Mouse (Mus musculus) hindbrain, embryonic 13.5 days (tissue): Measurements from ENCODE around the gene Jade1. TPM values are rescaled to one million over a fixed set of nuclear protein-coding genes. Genes with fewer than 3 reads are reported as not detected.

Source experiments
- ATAC-seq: fragments of 200-750 bp; cut with Nextera tagmentation; 2 replicates; pipeline ENCODE4 v1.8.0; 2017; ENCODE audit warnings: moderate TSS enrichment; ENCODE audit not compliant: low FRiP score
- H3K27ac ChIP-seq: fragments of 300-500 bp; sonication (generic); 2 replicates; pipeline ENCODE4 v1.5.1; 2015; ENCODE audit warnings: inconsistent platforms, mild to moderate bottlenecking, moderate library complexity
- H3K27me3 ChIP-seq: fragments of 300-500 bp; sonication (generic); 2 replicates; pipeline ENCODE4 v1.6.1; 2015; ENCODE audit warnings: mild to moderate bottlenecking, inconsistent platforms
- H3K36me3 ChIP-seq: fragments of 300-500 bp; sonication (generic); 2 replicates; pipeline ENCODE4 v1.6.1; 2015; ENCODE audit warnings: mild to moderate bottlenecking, inconsistent platforms
- H3K4me1 ChIP-seq: fragments of 300-500 bp; sonication (generic); replicated peaks from 2 replicates; pipeline ENCODE4 v1.6.1; 2015; ENCODE audit warnings: inconsistent platforms
- H3K4me2 ChIP-seq: fragments of 300-500 bp; sonication (generic); 2 replicates; pipeline ENCODE4 v1.6.1; 2015; ENCODE audit warnings: inconsistent platforms, mild to moderate bottlenecking, moderate library complexity
- H3K4me3 ChIP-seq: fragments of 300-500 bp; sonication (generic); 2 replicates; pipeline ENCODE4 v1.5.1; 2015; ENCODE audit warnings: mild to moderate bottlenecking, inconsistent platforms
- H3K9ac ChIP-seq: fragments of 300-500 bp; sonication (generic); 2 replicates; pipeline ENCODE4 v1.6.1; 2015; ENCODE audit warnings: mild to moderate bottlenecking, inconsistent platforms
- H3K9me3 ChIP-seq: fragments of 300-500 bp; sonication (generic); 2 replicates; pipeline ENCODE4 v1.6.1; 2016; ENCODE audit warnings: inconsistent platforms
- WGBS: fragments of 180-500 bp; shearing (Covaris S2); methylation state at CpG from one replicate; pipeline ENCODE4 v1.1.7; 2015; 5-methylcytosine and 5-hydroxymethylcytosine counted together
- polyA plus RNA-seq: library from polyadenylated mRNA; unstranded; fragments of >200 nt; fragmentation: Nextera tagmentation; extraction: Ambion mirVana; gene quantifications from 2 replicates; pipeline ENCODE4 v1.2.1, GENCODE M21; 2015

Jade1 gene
- polyA plus RNA-seq, 1 experiment from 2014 or later, result 12.4 TPM

DNA sequence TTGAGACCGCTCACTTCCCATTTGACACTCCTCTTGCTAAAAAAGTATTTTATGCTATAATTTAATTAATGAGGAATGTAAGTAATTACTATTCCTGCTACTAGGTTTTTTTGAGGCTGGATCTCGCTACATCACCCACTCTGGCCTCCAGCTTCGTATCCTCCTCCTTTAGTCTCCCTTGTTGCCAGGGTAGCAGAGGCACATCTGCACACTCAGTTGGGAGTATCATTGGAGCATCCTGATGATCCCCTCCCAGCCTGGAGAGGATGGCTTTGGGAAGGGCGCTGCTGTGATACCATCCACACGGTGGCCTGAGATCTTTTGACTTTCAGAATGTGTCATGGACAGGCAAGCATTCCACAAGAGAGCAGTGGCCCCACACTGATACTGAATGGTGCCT is 30.0 kb downstream of the Jade1 start:
- H3K9me3 ChIP-seq, result no peaks in the 10 kb centered on the region
- no peak overlapping the region for H3K4me3 ChIP-seq
- peaks cover 36% of the 10 kb centered on the region for H3K4me1 ChIP-seq
- no peak overlapping the region for H3K9ac ChIP-seq
- H3K4me2 ChIP-seq, result no peak overlapping the region
- 77% methylated on average over 5 of the region's 5 CpGs for WGBS
- 0 out of 2 replicates have a peak, but pooled peaks cover 3% of the 10 kb centered on the region for H3K36me3 ChIP-seq
- H3K27ac ChIP-seq, result no peak overlapping the region
- no peaks in the 10 kb centered on the region for H3K27me3 ChIP-seq
- no peak for ATAC-seq

DNA sequence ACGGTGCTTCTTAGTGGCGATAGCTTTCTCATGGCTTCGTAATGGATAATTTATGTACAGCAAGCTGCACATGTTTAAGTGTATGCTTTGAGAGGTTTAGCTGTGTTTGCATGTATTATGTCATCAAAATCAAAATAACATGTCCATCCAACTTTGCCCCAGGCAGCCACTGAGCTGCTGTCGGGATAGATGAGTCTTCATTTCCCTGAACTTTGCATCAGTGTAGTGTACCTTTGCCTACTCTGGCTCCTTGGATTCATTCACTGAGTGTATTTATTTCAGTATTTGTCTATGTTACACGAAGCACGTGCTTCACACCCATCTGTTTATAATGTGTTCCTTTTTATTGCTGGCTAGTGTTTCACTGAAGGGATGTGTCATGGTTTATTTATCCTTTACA is 30.8 kb downstream of the Jade1 start:
- no peak for ATAC-seq

DNA sequence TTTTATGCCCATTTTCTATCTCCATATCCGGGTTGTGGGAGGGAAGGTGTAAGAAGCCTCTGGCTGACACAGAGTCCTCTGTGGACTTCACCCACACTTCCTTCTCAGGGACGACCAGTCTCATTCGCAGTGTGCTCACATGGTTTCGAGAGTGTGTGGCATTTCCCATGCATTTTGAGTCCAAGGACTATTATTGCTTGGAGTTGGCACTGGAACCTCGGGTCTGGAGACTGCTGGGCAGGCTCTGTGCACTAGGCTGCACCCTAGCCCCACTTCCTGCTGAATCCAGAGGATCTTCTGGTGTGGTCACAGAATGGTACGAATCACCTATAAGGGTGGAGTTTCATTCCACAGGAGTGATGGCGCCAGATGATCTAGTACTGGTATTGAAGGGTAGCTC is 31.4 kb downstream of the Jade1 start:
- no peak overlapping the region for H3K4me3 ChIP-seq
- peaks cover 22% of the 10 kb centered on the region for H3K4me1 ChIP-seq
- H3K27me3 ChIP-seq, result no peaks in the 10 kb centered on the region
- 88% methylated on average over 7 of the region's 7 CpGs for WGBS
- H3K27ac ChIP-seq, result no peak overlapping the region
- H3K9me3 ChIP-seq, result no peaks in the 10 kb centered on the region
- no peak for ATAC-seq
- peaks cover 11% of the 10 kb centered on the region for H3K36me3 ChIP-seq
- no peak overlapping the region for H3K9ac ChIP-seq
- no peak overlapping the region for H3K4me2 ChIP-seq

More for the DNA sequence above, 30.8 kb downstream of the Jade1 start:
- H3K27me3 ChIP-seq, result no peaks in the 10 kb centered on the region
- WGBS, result 82% methylated on average over 6 of the region's 6 CpGs
- H3K9me3 ChIP-seq, result no peaks in the 10 kb centered on the region
- no peak overlapping the region for H3K27ac ChIP-seq
- H3K9ac ChIP-seq, result no peak overlapping the region
- 0 out of 2 replicates have a peak, but pooled peaks cover 5% of the 10 kb centered on the region for H3K36me3 ChIP-seq
- no peak overlapping the region for H3K4me2 ChIP-seq
- no peak overlapping the region for H3K4me3 ChIP-seq
- peaks cover 28% of the 10 kb centered on the region for H3K4me1 ChIP-seq

DNA sequence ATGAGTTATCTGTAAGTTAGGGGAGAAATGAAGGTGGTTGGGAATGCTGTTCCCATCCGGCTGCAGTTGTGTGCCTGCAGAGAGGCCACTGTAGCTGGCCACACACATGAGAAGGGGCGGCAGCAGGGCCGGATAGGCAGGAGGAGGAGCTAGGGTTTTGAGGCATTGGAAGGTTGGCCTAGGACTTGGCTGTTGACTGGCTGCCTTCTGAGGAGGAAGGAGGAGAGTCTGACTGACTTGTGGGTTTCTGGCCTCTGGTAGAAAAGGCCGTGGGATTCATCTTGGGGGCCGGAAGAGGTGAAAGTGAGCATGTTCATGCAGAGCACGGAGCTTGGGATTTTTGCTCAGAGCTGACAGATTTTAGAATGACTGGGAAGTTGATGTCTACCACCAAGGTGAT is 32.1 kb downstream of the Jade1 start:
- H3K4me2 ChIP-seq, result no peak overlapping the region
- peaks cover 16% of the 10 kb centered on the region for H3K4me1 ChIP-seq
- H3K9me3 ChIP-seq, result no peaks in the 10 kb centered on the region
- WGBS, result 73% methylated on average over 6 of the region's 6 CpGs
- ATAC-seq, result no peak
- H3K4me3 ChIP-seq, result no peak overlapping the region
- no peak overlapping the region for H3K9ac ChIP-seq
- H3K36me3 ChIP-seq, result peaks cover 17% of the 10 kb centered on the region
- H3K27me3 ChIP-seq, result no peaks in the 10 kb centered on the region
- no peak overlapping the region for H3K27ac ChIP-seq

DNA sequence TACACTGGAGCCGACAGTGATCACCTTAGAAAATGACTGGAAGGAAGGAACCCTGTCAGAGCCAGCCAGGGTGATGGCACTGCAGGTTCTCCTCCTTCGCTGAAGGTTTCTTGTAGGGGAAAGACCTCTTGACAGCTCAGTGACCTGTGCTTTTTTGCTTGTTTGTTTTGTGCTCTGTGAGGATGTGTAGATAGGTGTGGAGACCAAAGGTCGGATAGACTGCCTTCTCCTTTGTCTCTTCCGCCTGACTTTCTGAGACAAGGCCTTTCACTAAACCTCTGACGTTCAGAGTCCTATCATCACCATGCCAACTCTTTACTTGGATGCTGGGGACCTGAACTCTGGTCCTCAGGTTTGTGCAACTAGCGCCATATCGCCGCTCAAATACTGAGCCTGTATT is 33.0 kb downstream of the Jade1 start:
- H3K4me3 ChIP-seq, result no peak overlapping the region

DNA sequence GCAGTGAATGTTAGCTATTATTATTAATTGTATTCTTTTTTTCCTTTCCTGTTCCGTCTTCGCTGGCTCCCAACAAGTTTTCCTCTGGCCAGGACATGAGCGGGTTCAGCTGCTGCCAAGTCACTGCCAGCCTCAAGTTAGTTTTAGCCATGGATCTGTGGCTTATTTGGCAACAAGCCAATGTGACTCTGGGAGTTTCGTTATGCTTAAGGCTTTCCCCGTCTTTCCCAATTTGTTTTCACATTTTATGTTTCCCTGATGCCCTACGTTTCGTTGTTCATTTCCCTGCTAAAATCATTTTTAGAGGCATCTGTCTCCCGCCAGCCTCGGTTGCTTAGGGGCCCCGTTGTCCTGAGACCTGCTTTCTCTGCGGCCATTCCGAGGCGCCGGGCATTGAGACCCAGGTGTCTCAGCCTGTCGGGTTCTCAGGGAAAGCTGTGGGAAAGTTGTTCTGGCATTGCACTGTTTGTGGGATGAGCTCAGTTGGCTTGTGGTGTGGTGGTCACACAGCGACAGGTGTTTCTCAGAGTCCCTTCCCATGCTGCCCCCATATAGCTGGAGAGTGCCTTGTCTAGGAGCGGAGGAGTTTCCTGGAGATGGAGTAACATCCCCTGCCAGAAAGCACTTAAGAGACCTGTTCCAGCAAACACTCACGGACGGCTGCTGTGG is 33.8 kb downstream of the Jade1 start:
- peaks cover 30% of the 10 kb centered on the region for H3K36me3 ChIP-seq
- no peaks in the 10 kb centered on the region for H3K27me3 ChIP-seq
- H3K4me1 ChIP-seq, result 0 out of 2 replicates have a peak, but pooled peaks cover 3% of the 10 kb centered on the region
- H3K9me3 ChIP-seq, result no peaks in the 10 kb centered on the region
- WGBS, result 83% methylated on average over 19 of the region's 19 CpGs
- no peak overlapping the region for H3K4me3 ChIP-seq
- ATAC-seq, result no peak
- H3K9ac ChIP-seq, result no peak overlapping the region
- no peak overlapping the region for H3K4me2 ChIP-seq
- no peak overlapping the region for H3K27ac ChIP-seq

More for the DNA sequence above, 33.0 kb downstream of the Jade1 start:
- WGBS, result 74% methylated on average over 8 of the region's 8 CpGs
- H3K4me2 ChIP-seq, result no peak overlapping the region
- no peaks in the 10 kb centered on the region for H3K9me3 ChIP-seq
- peaks cover 21% of the 10 kb centered on the region for H3K36me3 ChIP-seq
- no peak overlapping the region for H3K9ac ChIP-seq
- H3K27me3 ChIP-seq, result no peaks in the 10 kb centered on the region
- no peak overlapping the region for H3K27ac ChIP-seq
- H3K4me1 ChIP-seq, result peaks cover 8% of the 10 kb centered on the region
- no peak for ATAC-seq

DNA sequence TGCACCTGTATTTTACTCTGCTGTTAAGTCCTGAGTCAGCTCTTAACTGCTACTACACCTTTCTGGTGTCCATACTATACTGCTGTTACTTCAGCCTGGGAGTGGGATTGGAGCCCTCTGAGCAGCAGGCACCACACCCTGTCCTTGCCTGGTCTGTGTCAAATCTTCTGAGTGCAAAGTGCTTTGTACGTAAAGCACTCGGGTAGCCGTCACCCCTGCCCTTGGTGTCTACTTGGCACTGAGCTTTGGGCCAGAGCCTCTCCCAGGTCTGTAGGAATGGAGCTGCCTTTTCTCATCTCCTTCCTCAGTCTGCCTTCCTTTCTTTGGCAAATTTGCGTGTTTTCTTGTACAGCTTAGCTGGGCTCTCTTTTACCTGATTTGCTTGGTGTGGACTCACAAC is 34.5 kb downstream of the Jade1 start:
- Histone ChIP-seq H3K36me3 (peaks cover 35% of the 10 kb centered on the region), H3K4me1 (0 out of 2 replicates have a peak, but pooled peaks cover 3% of the 10 kb centered on the region), H3K9me3 (no peaks in the 10 kb centered on the region), H3K4me3 (no peak overlapping the region), H3K9ac (no peak overlapping the region), H3K4me2 (no peak overlapping the region), H3K27me3 (no peaks in the 10 kb centered on the region), H3K27ac (no peak overlapping the region)
- 98% methylated on average over 4 of the region's 4 CpGs for WGBS
- ATAC-seq, result no peak

DNA sequence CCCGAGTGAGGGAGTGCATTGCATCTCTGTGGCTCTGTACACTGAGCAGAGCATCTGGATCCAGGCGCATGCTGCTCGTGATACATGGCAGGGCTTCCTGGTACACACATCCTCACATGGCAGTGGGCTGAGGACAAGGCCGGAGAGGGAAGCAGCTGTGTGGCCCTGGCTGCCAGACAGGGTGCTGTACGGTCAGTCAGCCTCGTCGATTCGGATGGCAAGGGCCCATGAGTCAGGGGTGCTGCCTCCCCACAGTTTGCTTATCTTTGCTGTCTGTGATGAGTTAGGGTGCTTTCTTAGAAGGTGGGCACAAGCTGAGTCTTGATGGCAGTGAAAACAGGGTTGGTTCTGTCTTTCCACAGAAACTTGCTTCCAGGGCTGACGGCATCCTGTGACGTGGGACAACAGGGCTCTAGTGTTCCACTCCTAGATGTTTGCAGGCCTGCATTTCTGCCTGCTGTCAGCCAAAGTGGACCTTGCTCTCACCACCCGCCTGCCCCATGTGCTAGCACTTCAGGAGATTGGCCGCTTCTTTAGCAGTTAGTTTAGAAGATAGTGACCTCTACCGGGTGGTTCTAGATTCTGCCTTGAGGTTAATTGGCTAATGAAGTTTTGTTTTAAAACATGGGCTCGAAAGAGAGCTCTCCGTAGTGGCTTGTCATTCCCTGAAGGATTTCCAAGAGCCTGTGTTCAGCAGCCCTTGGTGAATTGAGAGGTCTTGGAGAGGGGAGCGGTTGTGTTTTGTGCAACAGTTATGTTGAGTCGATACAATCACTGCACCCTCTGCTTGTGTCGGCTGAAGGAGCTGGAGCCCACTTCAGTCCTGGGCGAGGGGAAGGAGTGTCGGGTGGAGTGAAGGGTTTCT is 35.4 kb downstream of the Jade1 start:
- no peaks in the 10 kb centered on the region for H3K9me3 ChIP-seq
- H3K36me3 ChIP-seq, result peaks cover 44% of the 10 kb centered on the region
- H3K4me2 ChIP-seq, result no peak overlapping the region
- 0 out of 2 replicates have a peak, but pooled peaks cover 3% of the 10 kb centered on the region for H3K4me1 ChIP-seq
- H3K4me3 ChIP-seq, result no peak overlapping the region
- ATAC-seq, result no peak
- H3K27me3 ChIP-seq, result no peaks in the 10 kb centered on the region
- no peak overlapping the region for H3K27ac ChIP-seq
- 92% methylated on average over 20 of the region's 20 CpGs for WGBS
- no peak overlapping the region for H3K9ac ChIP-seq

DNA sequence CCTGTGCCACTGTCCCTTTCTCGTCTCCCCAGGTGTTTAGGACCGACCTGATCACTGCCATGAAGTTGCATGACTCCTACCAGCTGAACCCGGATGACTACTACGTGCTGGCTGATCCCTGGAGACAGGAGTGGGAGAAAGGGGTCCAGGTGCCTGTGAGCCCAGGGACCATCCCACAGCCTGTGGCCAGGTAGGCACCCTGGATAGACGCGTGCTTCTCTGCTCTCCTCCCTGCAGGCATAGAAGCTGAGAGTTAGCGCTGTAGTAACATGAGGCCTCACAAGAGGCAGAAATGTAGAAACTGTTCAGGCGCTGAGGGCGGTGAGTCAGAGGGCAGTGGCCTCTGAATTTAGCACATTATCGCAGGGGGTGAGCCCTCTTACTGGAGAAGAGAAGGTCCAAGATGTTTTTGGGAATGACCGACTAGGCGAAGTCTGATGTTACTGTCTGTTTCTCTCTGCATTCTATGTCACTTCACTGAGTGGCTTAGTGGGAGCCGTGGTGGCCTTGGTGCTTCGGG is 36.2 kb downstream of the Jade1 start:
- Histone ChIP-seq H3K9ac (no peak overlapping the region), H3K36me3 (peaks cover 52% of the 10 kb centered on the region), H3K9me3 (no peaks in the 10 kb centered on the region), H3K27ac (no peak overlapping the region), H3K4me2 (no peak overlapping the region), H3K4me1 (0 out of 2 replicates have a peak, but pooled peaks cover 3% of the 10 kb centered on the region), H3K27me3 (no peaks in the 10 kb centered on the region), H3K4me3 (no peak overlapping the region)
- no peak for ATAC-seq
- 96% methylated on average over 14 of the region's 14 CpGs for WGBS

DNA sequence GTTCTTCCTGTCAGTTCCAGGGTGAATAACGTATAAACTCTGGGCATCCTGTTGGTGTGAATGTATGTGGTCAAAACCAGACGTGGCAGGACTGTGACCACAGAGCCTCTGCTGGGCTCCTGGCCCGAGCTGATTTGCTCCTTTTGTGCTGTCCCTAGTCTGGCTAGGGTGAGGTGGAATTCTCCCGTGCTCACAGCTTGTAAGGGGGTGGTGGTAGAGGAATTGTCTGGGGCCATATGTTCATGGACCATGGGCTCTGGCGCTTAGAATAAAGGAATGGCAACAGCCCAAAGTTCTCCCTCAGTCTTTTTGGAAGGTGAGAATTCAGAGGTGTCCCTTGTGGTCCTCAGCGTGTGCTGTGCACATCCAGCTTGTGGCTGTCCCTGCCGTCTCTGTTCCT is 37.3 kb downstream of the Jade1 start:
- H3K9ac ChIP-seq, result no peak overlapping the region
- no peaks in the 10 kb centered on the region for H3K9me3 ChIP-seq
- peaks cover 62% of the 10 kb centered on the region for H3K36me3 ChIP-seq
- no peak overlapping the region for H3K4me3 ChIP-seq
- 90% methylated on average over 7 of the region's 7 CpGs for WGBS
- H3K27me3 ChIP-seq, result no peaks in the 10 kb centered on the region
- no peak for ATAC-seq
- no peak overlapping the region for H3K27ac ChIP-seq
- 0 out of 2 replicates have a peak, but pooled peaks cover 3% of the 10 kb centered on the region for H3K4me1 ChIP-seq
- no peak overlapping the region for H3K4me2 ChIP-seq

DNA sequence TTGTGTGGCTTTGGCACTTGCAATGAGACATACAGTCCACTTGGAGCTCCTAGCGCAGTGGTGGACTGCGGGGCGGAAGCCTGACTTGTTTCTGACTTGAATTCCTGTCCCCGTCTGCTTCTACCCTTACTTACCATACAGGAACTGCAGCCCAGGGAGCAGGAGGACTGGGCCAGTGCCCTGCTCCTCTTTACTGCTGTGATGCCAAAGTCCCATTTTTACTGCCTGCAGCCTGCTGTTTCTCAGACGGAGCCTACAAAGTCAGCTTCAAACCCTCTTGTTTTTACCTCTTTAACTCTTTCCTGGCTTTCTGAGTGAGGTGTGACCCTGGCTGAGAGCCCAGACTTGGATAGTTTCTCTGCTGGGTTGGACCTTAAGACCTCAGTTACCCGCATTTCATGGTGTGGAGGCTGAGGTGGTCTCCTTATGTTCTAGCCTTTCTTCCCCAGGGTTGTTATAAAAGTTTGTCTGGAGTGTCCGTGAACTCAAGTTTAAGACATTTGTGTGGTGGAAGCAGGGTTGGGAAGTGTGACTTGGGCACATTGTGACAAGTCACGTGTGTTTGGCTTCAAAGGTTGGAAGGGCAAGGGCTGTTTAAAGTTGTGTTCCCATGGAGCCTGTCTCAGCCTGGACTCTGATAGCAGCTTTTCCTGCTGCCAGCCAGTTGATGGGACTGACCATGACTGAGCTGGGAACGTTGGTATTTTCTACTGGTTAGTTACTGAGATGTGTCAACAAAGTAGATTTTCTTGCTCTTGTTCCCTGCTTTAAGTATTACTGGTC is 38.8 kb downstream of the Jade1 start:
- 89% methylated on average over 9 of the region's 9 CpGs for WGBS
- Histone ChIP-seq H3K27me3 (no peaks in the 10 kb centered on the region), H3K27ac (no peak overlapping the region), H3K9ac (no peak overlapping the region), H3K9me3 (no peaks in the 10 kb centered on the region), H3K4me1 (no peaks in the 10 kb centered on the region), H3K4me3 (no peak overlapping the region), H3K4me2 (no peak overlapping the region), H3K36me3 (peaks cover 70% of the 10 kb centered on the region)
- ATAC-seq, result no peak

DNA sequence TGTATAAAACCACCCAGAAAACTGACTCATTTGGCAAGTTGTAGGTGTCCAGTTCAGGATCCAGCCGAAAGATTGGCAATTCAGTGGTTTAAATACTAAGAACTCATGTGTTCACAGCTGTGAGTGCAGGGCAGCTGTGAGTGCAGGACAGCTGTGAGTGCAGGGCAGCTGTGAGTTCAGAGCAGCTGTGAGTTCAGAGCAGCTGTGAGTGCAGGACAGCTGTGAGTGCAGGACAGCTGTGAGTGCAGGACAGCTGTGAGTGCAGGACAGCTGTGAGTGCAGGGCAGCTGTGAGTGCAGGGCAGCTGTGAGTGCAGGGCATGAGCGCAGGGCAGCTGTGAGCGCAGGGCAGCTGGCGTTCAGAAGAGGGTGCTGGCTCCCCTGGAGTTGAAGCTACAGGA is 39.5 kb downstream of the Jade1 start:
- H3K36me3 ChIP-seq, result peaks cover 72% of the 10 kb centered on the region
- H3K4me1 ChIP-seq, result peaks cover 2% of the 10 kb centered on the region; the same call in 1 of the 2 replicates
- H3K27ac ChIP-seq, result no peak overlapping the region
- H3K9ac ChIP-seq, result no peak overlapping the region
- no peak for ATAC-seq
- H3K27me3 ChIP-seq, result no peaks in the 10 kb centered on the region
- H3K4me3 ChIP-seq, result no peak overlapping the region
- WGBS, result 89% methylated on average over 4 of the region's 4 CpGs
- no peaks in the 10 kb centered on the region for H3K9me3 ChIP-seq
- H3K4me2 ChIP-seq, result no peak overlapping the region
